Mouse (Mus musculus) lung, embryonic 16.5 days (tissue): ENCODE measurements around the gene Exoc5. TPM values are rescaled to one million over a fixed set of nuclear protein-coding genes. Genes with fewer than 3 reads are reported as not detected.

Source experiments
- ATAC-seq: fragments of 200-750 bp; cut with Nextera tagmentation; 2 replicates; pipeline ENCODE4 v1.8.0; 2017; ENCODE audit warnings: low read depth, mild to moderate bottlenecking, moderate library complexity
- H3K27ac ChIP-seq: fragments of 300-500 bp; sonication (generic); 2 replicates; pipeline ENCODE4 v1.5.1; 2014; ENCODE audit warnings: mild to moderate bottlenecking, control low read depth, low read length
- H3K27me3 ChIP-seq: fragments of 300-500 bp; sonication (generic); 2 replicates; pipeline ENCODE4 v1.6.1; 2014; ENCODE audit warnings: low read depth, low read length, mixed read lengths; ENCODE audit not compliant: control insufficient read depth, insufficient read depth
- H3K36me3 ChIP-seq: fragments of 300-500 bp; sonication (generic); 2 replicates; pipeline ENCODE4 v1.6.1; 2014; ENCODE audit warnings: low read length; ENCODE audit not compliant: control insufficient read depth, insufficient read depth
- H3K4me1 ChIP-seq: fragments of 300-500 bp; sonication (generic); replicated peaks from 2 replicates; pipeline ENCODE4 v1.6.1; 2014; ENCODE audit warnings: low read length, mixed read lengths; ENCODE audit not compliant: control insufficient read depth, insufficient read depth
- H3K4me2 ChIP-seq: fragments of 300-500 bp; sonication (generic); 2 replicates; pipeline ENCODE4 v1.6.1; 2014; ENCODE audit warnings: low read depth, low read length, control low read depth
- H3K4me3 ChIP-seq: fragments of 300-500 bp; sonication (generic); 2 replicates; pipeline ENCODE4 v1.5.1; 2014; ENCODE audit warnings: mild to moderate bottlenecking, low read length, control low read depth
- H3K9ac ChIP-seq: fragments of 300-500 bp; sonication (generic); 2 replicates; pipeline ENCODE4 v1.6.1; 2014; ENCODE audit warnings: low read length, control low read depth
- H3K9me3 ChIP-seq: fragments of 300-500 bp; sonication (generic); 2 replicates; pipeline ENCODE4 v1.6.1; 2016; ENCODE audit warnings: low read length; ENCODE audit not compliant: control insufficient read depth
- WGBS: fragments of 180-500 bp; shearing (Covaris S2); extraction: QIAGEN DNeasy Blood & Tissue Kit; methylation state at CpG from one replicate; pipeline ENCODE4 v1.1.7; 2014; 5-methylcytosine and 5-hydroxymethylcytosine counted together
- polyA plus RNA-seq: library from polyadenylated mRNA; unstranded; fragments of >200 nt; fragmentation: Nextera tagmentation; extraction: Ambion mirVana; gene quantifications from 2 replicates; pipeline ENCODE4 v1.2.1, GENCODE M21; 2015

Gene Exoc5
- polyA plus RNA-seq, 1 experiment from 2014 or later = 43.5 TPM

GRCm38 (mm10) chr14:49073896-49074295 lies 7.4 kb upstream of the Exoc5 start:
- H3K4me3 ChIP-seq = no peak overlapping the region
- H3K4me1 ChIP-seq = no peaks in the 10 kb centered on the region
- no peak overlapping the region for H3K4me2 ChIP-seq
- H3K9me3 ChIP-seq = no peaks in the 10 kb centered on the region
- peaks cover 4% of the 10 kb centered on the region for H3K36me3 ChIP-seq
- no peak overlapping the region for H3K9ac ChIP-seq
- no peak for ATAC-seq
- WGBS = 96% methylated on average over 7 of the region's 7 CpGs
- H3K27ac ChIP-seq = no peak overlapping the region
- H3K27me3 ChIP-seq = no peaks in the 10 kb centered on the region

DNA sequence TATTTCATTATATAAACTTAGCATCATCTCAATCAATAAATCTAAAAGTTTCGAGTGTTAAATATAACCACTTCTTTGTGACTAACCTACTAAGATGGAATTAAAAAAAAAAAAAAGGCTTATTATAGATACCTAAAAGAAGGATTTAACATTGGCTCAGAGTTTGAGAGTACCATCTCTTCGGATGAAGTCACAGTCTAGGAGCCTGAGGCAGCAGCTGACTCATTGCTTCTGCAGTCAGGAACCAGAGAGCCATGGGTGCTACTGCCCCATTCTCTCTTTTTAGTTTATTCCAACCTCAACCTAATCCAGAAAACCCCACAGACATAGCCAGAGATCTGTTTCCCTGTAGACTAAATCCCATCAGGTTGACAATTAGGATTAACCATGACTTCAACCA lies 6.4 kb upstream of the Exoc5 start:
- peaks cover 4% of the 10 kb centered on the region for H3K36me3 ChIP-seq
- H3K27ac ChIP-seq = no peak overlapping the region
- H3K27me3 ChIP-seq = no peaks in the 10 kb centered on the region
- WGBS = 75% methylated on average over 2 of the region's 2 CpGs
- no peak for ATAC-seq
- H3K9me3 ChIP-seq = no peaks in the 10 kb centered on the region
- H3K4me3 ChIP-seq = no peak overlapping the region
- no peak overlapping the region for H3K4me2 ChIP-seq
- no peak overlapping the region for H3K9ac ChIP-seq
- H3K4me1 ChIP-seq = 0 out of 2 replicates have a peak, but pooled peaks cover under 1% of the 10 kb centered on the region

- no peak for ATAC-seq
- Histone ChIP-seq H3K4me1 (peaks cover 10% of the 10 kb centered on the region), H3K9ac (peak within 1 kb of the TSS; percentile 96), H3K9me3 (no peaks in the 10 kb centered on the region), H3K4me3 (peak within 1 kb of the TSS; percentile 92), H3K36me3 (no peaks in the 10 kb centered on the region), H3K27me3 (no peaks in the 10 kb centered on the region), H3K4me2 (peak within 1 kb of the TSS; percentile 65), H3K27ac (peak within 1 kb of the TSS; percentile 98)
- under 1% methylated on average over 51 of the region's 62 CpGs for WGBS
Measured at GRCm38 (mm10) chr14:49065529-49066273, 752 bp downstream of the Exoc5 start, which contains the start of gene Ap5m1. Gene Ap5m1, plus strand, starts transcription at chr14:49066097.

GRCm38 (mm10) chr14:49063838-49064237 lies 2.6 kb downstream of the Exoc5 start:
- no peak overlapping the region for H3K9ac ChIP-seq
- no peaks in the 10 kb centered on the region for H3K27me3 ChIP-seq
- WGBS = 66% methylated on average over 2 of the region's 2 CpGs
- no peak overlapping the region for H3K27ac ChIP-seq
- H3K36me3 ChIP-seq = no peaks in the 10 kb centered on the region
- peaks cover 10% of the 10 kb centered on the region for H3K4me1 ChIP-seq
- no peak overlapping the region for H3K4me3 ChIP-seq
- ATAC-seq = no peak
- no peak overlapping the region for H3K4me2 ChIP-seq
- H3K9me3 ChIP-seq = no peaks in the 10 kb centered on the region

DNA sequence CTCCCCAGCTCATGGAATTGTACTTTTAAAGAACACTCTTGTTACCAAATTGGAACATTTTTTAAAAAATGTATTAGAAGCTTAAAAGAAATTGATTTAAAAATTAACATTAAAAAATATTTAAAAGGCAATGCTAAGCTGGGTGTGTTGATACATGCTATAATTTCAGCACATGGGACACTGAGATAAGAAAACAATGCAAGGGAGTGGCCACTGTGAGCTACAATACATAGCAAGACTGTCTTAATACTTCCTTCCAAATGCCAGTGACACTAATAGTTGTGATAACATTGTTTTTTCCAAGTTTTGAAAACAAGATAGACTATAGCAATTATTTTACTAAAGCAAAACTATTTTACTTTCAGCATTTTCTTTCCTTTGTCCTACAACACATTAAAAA lies 17.0 kb downstream of the Exoc5 start:
- Histone ChIP-seq H3K27me3 (no peaks in the 10 kb centered on the region), H3K9me3 (no peaks in the 10 kb centered on the region), H3K9ac (no peak overlapping the region), H3K4me3 (no peak overlapping the region), H3K36me3 (peaks cover 6% of the 10 kb centered on the region), H3K4me2 (no peak overlapping the region), H3K4me1 (no peaks in the 10 kb centered on the region), H3K27ac (no peak overlapping the region)
- ATAC-seq = no peak

DNA sequence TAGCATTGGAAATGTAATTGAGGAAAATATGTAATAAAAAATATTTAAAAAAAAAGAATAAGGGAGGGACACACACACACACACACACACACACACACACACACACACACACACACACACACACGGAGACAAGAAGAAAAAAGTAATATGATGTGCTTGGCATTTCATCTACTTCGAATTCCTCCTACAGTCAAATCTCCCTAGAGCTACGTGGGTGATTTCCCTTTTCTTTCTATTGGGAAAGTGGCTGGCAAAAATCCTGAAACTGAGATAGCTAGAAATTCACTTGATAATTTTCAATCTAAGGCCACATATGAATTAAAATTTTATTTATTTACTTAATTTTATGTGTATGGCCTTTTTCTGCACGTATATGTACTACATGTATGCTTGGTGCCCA lies 20.8 kb downstream of the Exoc5 start:
- Histone ChIP-seq H3K27me3 (no peaks in the 10 kb centered on the region), H3K9ac (no peak overlapping the region), H3K4me1 (no peaks in the 10 kb centered on the region), H3K9me3 (no peaks in the 10 kb centered on the region), H3K27ac (no peak overlapping the region), H3K4me2 (no peak overlapping the region), H3K4me3 (no peak overlapping the region), H3K36me3 (peaks cover 2% of the 10 kb centered on the region; the same call in 1 of the 2 replicates)
- 83% methylated on average over 4 of the region's 4 CpGs for WGBS
- no peak for ATAC-seq

DNA sequence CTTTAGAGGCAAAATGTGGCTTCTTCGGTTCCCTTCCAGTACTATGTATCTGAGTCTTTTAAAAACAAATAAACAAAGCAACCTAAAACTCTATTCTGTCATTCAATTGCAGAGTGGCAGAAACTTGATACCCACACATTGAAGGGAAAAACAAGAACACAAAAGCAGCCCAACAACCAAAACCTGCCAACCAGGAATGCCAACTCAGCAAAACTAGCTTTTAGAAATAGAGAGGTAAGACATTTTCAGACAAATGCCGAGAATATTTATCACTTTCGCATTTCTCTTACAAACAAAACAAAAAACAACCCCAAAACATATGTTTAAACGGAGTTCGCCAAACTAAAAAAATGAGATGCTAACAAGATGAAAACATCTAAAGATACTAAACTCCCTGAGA lies 37.5 kb downstream of the Exoc5 start:
- no peak for ATAC-seq
- Histone ChIP-seq H3K27me3 (no peaks in the 10 kb centered on the region), H3K4me3 (no peak overlapping the region), H3K4me2 (no peak overlapping the region), H3K9ac (no peak overlapping the region), H3K27ac (no peak overlapping the region), H3K36me3 (peaks cover 15% of the 10 kb centered on the region), H3K9me3 (no peaks in the 10 kb centered on the region), H3K4me1 (no peaks in the 10 kb centered on the region)
- 86% methylated on average over 5 of the region's 5 CpGs for WGBS

GRCm38 (mm10) chr14:49027779-49028368 lies 38.6 kb downstream of the Exoc5 start:
- ATAC-seq = no peak
- 75% methylated on average over 3 of the region's 3 CpGs for WGBS
- no peak overlapping the region for H3K4me3 ChIP-seq

DNA sequence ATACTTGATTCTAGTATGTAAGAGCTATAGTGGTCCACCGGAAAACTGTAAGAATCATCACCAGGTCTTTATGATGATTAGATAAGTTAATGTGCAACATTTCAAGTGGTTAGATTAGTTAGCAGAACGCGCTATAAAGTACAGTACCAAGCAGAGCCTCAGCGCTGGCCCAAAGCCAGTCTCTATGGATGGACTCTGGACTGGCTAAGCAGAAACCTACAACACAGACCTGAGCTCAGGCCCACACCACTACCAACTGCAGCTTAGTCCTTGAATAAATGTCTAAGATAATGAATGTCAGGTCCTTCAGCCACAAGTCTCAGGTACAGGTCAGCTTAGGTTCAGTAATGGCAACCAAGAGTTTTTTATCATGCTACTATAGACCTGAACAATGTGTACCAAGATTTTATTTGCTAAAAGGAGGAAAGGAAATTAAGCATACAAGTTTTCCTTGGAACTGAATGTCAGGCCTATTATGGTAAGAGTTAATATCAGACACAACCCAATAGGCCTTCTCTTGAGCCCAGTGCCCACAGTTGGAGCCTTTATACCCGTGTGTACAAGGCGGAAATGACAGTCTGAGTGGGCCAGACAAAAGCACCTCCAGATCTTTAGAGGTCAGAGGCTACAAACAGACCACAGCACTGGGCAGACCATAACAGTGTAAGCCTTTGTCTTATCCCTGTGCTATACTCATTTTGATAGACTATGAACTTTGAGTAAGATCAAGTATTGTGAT lies 39.2 kb downstream of the Exoc5 start:
- 79% methylated on average over 6 of the region's 6 CpGs for WGBS

More at GRCm38 (mm10) chr14:49027779-49028368, 38.6 kb downstream of the Exoc5 start:
- H3K27me3 ChIP-seq = no peaks in the 10 kb centered on the region
- H3K4me1 ChIP-seq = no peaks in the 10 kb centered on the region
- no peak overlapping the region for H3K4me2 ChIP-seq
- peaks cover 12% of the 10 kb centered on the region for H3K36me3 ChIP-seq
- no peaks in the 10 kb centered on the region for H3K9me3 ChIP-seq
- no peak overlapping the region for H3K9ac ChIP-seq
- no peak overlapping the region for H3K27ac ChIP-seq

More for the DNA sequence above, 39.2 kb downstream of the Exoc5 start:
- Histone ChIP-seq H3K36me3 (peaks cover 12% of the 10 kb centered on the region), H3K4me1 (no peaks in the 10 kb centered on the region), H3K9me3 (no peaks in the 10 kb centered on the region), H3K4me2 (no peak overlapping the region), H3K9ac (no peak overlapping the region), H3K27me3 (no peaks in the 10 kb centered on the region), H3K4me3 (no peak overlapping the region), H3K27ac (no peak overlapping the region)
- no peak for ATAC-seq
